Mouse (Mus musculus) heart, adult 9 months (tissue): ENCODE results near the gene Chl1.

Experiments
- DNase-seq, 2 experiments: peaks; one replicate each; pipeline ENCODE4 v3.0.0; 2022; ENCODE audit warnings: low spot score in 2 of 2

Gene Chl1

GRCm38 (mm10) chr6:103795241-103795640 lies 284.9 kb downstream of the Chl1 start:
- no peak for DNase-seq
